20 mouse cellular contexts compared by ENCODE assay signal in genomic region chr1:106799406-106799805, GRCm38 (mm10). TPM values are rescaled to one million over a fixed set of nuclear protein-coding genes. Genes with fewer than 3 reads are reported as not detected.
DNase-seq lines count a peak whose midpoint lies in the region; ATAC-seq and TF ChIP-seq lines count a peak whose summit lies in the region.
"Had no signal": no experiment of that assay in that cellular context is flagged by ENCODE, and none has a peak within 500 bp of the region (broad histone marks: within the 10 kb centered on the region; RNA-seq: fewer than 3 reads in every experiment).

No protein-coding gene starts in this region.

- H3K4me2 ChIP-seq in stomach, postnatal 0 days (replicated peaks; ENCODE audit: low read depth), result no peak overlapping the region
- H3K4me2 ChIP-seq: forebrain, embryonic 13.5 days; heart, embryonic 11.5 days; hindbrain, embryonic 12.5 days; hindbrain, embryonic 15.5 days had no signal

- no peaks in the 10 kb centered on the region for H3K9me3 ChIP-seq in MEL (replicated peaks; ENCODE audit: insufficient read depth, low read length)
- no peaks in the 10 kb centered on the region for H3K9me3 ChIP-seq in stomach, postnatal 0 days (ENCODE audit: control insufficient read depth, low read length)
- H3K9me3 ChIP-seq: forebrain, embryonic 10.5 days; forebrain, embryonic 13.5 days; hindbrain, embryonic 12.5 days had no signal

- no peaks in the 10 kb centered on the region for H3K27me3 ChIP-seq in MEL (ENCODE audit: control insufficient read depth in 1 of 2, insufficient read depth in 2 of 2, low read length in 2 of 2)
- H3K27me3 ChIP-seq in stomach, postnatal 0 days (ENCODE audit: control insufficient read depth, insufficient read depth, low read length), result no peaks in the 10 kb centered on the region
- H3K27me3 ChIP-seq: forebrain, embryonic 13.5 days; hindbrain, embryonic 12.5 days; hindbrain, embryonic 15.5 days had no signal

- no peak overlapping the region for H3K9ac ChIP-seq in MEL (ENCODE audit: control insufficient read depth, low read depth, low read length, poor library complexity, severe bottlenecking)
- H3K9ac ChIP-seq in stomach, postnatal 0 days (ENCODE audit: low read length), result no peak overlapping the region
- H3K9ac ChIP-seq: forebrain, embryonic 13.5 days; hindbrain, embryonic 12.5 days; hindbrain, embryonic 15.5 days had no signal

- no peak for TF ChIP-seq POLR2A in lung, adult 2 months (IDR thresholded peaks at IDR 0.05; ENCODE audit: borderline replicate concordance, extremely low read depth, low read depth, low read length)
- no peak for TF ChIP-seq POLR2A in MEL (IDR thresholded peaks at IDR 0.05; ENCODE audit: control insufficient read depth in 1 of 2, insufficient read depth in 1 of 2, low read depth in 1 of 2, low read length in 2 of 2, poor library complexity in 1 of 2)

- TF ChIP-seq CTCF in lung, adult 2 months (IDR thresholded peaks at IDR 0.05; ENCODE audit: insufficient read depth, low read length), result no peak
- no peak for TF ChIP-seq CTCF in MEL (IDR thresholded peaks at IDR 0.05 in 2 of 3, conservative IDR thresholded peaks at IDR 0.05 in 1 of 3; ENCODE audit: control insufficient read depth in 1 of 3, insufficient read depth in 1 of 3, low read depth in 2 of 3, low read length in 3 of 3, poor library complexity in 1 of 3, severe bottlenecking in 1 of 3)
- TF ChIP-seq CTCF in stomach, postnatal 0 days (IDR thresholded peaks at IDR 0.05; ENCODE audit: low read depth), result no peak

- H3K79me2 ChIP-seq in MEL (ENCODE audit: control insufficient read depth, insufficient read depth, low read length, poor library complexity), result peaks cover 18% of the 10 kb centered on the region

- H3K4me1 ChIP-seq in lung, adult 2 months (ENCODE audit: control insufficient read depth, insufficient read depth, low read length), result peaks cover 5% of the 10 kb centered on the region
- H3K4me1 ChIP-seq in MEL (ENCODE audit: control insufficient read depth in 1 of 2, insufficient read depth in 2 of 2, low read length in 2 of 2), result peaks cover 9 to 14% of the 10 kb centered on the region in 2 experiments
- H3K4me1 ChIP-seq in stomach, postnatal 0 days (replicated peaks; ENCODE audit: control insufficient read depth, insufficient read depth), result 0 out of 2 replicates have a peak, but pooled peaks cover 2% of the 10 kb centered on the region

- TF ChIP-seq EP300 in MEL (IDR thresholded peaks at IDR 0.05; ENCODE audit: low read depth in 1 of 2, low read length in 2 of 2), result no peak
- no peak for TF ChIP-seq EP300 in stomach, postnatal 0 days (optimal IDR thresholded peaks at IDR 0.05)

- no peak for TF ChIP-seq RAD21 in MEL (IDR thresholded peaks at IDR 0.05; ENCODE audit: low read depth, low read length)

- ATAC-seq in stomach, postnatal 0 days (ENCODE audit: low FRiP score, low TSS enrichment), result peak; percentile 57; the same call in 1 of the 2 replicates
- ATAC-seq: forebrain, embryonic 13.5 days; forebrain, embryonic 16.5 days had no signal

- peak; percentile 51 for DNase-seq in lung, postnatal 36 days
- DNase-seq in lung, adult 2 months, result no peak
- DNase-seq in 3T3-L1 (ENCODE audit: low read depth, low spot score) (peak; percentile 55), MEL (ENCODE audit: low read depth, low spot score) (peak; percentile 45)
- DNase-seq in stomach, postnatal 0 days (ENCODE audit: low spot score), result peak; percentile 32
- DNase-seq in gastrocnemius, postnatal 4 days (ENCODE audit: low spot score in 2 of 2), result no peak
- DNase-seq: adrenal gland, postnatal 10 days; adrenal gland, postnatal 36 days; cerebellum, adult 18-20 months; cerebellum, adult 9-10 months; cerebellum, postnatal 14 days; gastrocnemius, postnatal 10 days; gastrocnemius, postnatal 36 days; heart, adult 11 months had no signal

- WGBS in lung, adult 2 months, result 53% methylated on average over 1 of the region's 1 CpGs
- 46% methylated on average over 1 of the region's 1 CpGs for WGBS in stomach, postnatal 0 days

- H3K4me3 ChIP-seq in lung, adult 2 months (replicated peaks; ENCODE audit: extremely low read depth, low read depth, low read length), result no peak overlapping the region
- H3K4me3 ChIP-seq in MEL (ENCODE audit: control insufficient read depth in 1 of 2, insufficient read depth in 1 of 2, low read depth in 2 of 2, low read length in 2 of 2), result no peak overlapping the region
- no peak overlapping the region for H3K4me3 ChIP-seq in stomach, postnatal 0 days (ENCODE audit: low read depth, low read length)
- H3K4me3 ChIP-seq: forebrain, embryonic 10.5 days; forebrain, embryonic 13.5 days; hindbrain, embryonic 12.5 days; hindbrain, embryonic 15.5 days had no signal

- H3K36me3 ChIP-seq in MEL (ENCODE audit: control insufficient read depth in 1 of 2, insufficient read depth in 2 of 2, low read length in 2 of 2), result peaks cover 0 to 29% of the 10 kb centered on the region in 2 experiments; a peak in 2 of 4 replicates
- H3K36me3 ChIP-seq in stomach, postnatal 0 days (ENCODE audit: control insufficient read depth, insufficient read depth, low read length), result no peaks in the 10 kb centered on the region
- H3K36me3 ChIP-seq: forebrain, embryonic 10.5 days; hindbrain, embryonic 12.5 days; hindbrain, embryonic 15.5 days had no signal

- H3K27ac ChIP-seq in MEL (ENCODE audit: control insufficient read depth, low read depth, low read length), result no peak overlapping the region
- no peak overlapping the region for H3K27ac ChIP-seq in stomach, postnatal 0 days (replicated peaks)
- H3K27ac ChIP-seq: forebrain, embryonic 10.5 days; forebrain, embryonic 13.5 days; hindbrain, embryonic 12.5 days; hindbrain, embryonic 15.5 days had no signal

TF ChIP-seq in MEL, 35 proteins besides CTCF, POLR2A, EP300 and RAD21:
- no peak for TF ChIP-seq MYC (IDR thresholded peaks at IDR 0.05; ENCODE audit: low read depth, low read length)
- TF ChIP-seq MYB (IDR thresholded peaks at IDR 0.05; ENCODE audit: low read depth, low read length), result no peak
- TF ChIP-seq SMC3 (IDR thresholded peaks at IDR 0.05; ENCODE audit: low read depth, low read length), result no peak
- no peak for TF ChIP-seq GATA1 (IDR thresholded peaks at IDR 0.05; ENCODE audit: low read depth, low read length)
- TF ChIP-seq RCOR1 (IDR thresholded peaks at IDR 0.05; ENCODE audit: low read depth, low read length), result no peak
- no peak for TF ChIP-seq USF2 (IDR thresholded peaks at IDR 0.05; ENCODE audit: borderline replicate concordance in 1 of 2, insufficient read depth in 1 of 2, low read depth in 1 of 2, low read length in 2 of 2)
- TF ChIP-seq BHLHE40 (IDR thresholded peaks at IDR 0.05; ENCODE audit: borderline replicate concordance, low read depth, low read length), result no peak
- TF ChIP-seq TCF12 (IDR thresholded peaks at IDR 0.05; ENCODE audit: low read depth, low read length), result no peak
- TF ChIP-seq NELFE (IDR thresholded peaks at IDR 0.05; ENCODE audit: low read depth, low read length), result no peak
- TF ChIP-seq MEF2A (IDR thresholded peaks at IDR 0.05; ENCODE audit: extremely low read depth, insufficient replicate concordance, low read depth, low read length, poor library complexity, severe bottlenecking), result no peak

RNA-seq across cellular contexts. Expression of gene Vps4b, which starts 2.9 kb away (rescaled TPM):
- 14.6 and 18.0 TPM in 2 replicates for polyA plus RNA-seq in lung, adult 2 months (2012; rRNA removed)
- total RNA-seq in MEL (2012; rRNA removed), result 65.3 and 80.4 TPM in 2 replicates
- polyA plus RNA-seq in MEL (2012; ENCODE audit: insufficient read depth in 1 of 2, insufficient read length in 2 of 2, low read depth in 1 of 2, low replicate concordance in 2 of 2, missing spikeins in 1 of 2), result 10 to 100 TPM; 43.9 to 91.1 TPM
- polyA plus RNA-seq in stomach, postnatal 0 days (2015; fragmentation: Nextera tagmentation; extraction: Ambion mirVana), result 67.6 and 70.9 TPM in 2 replicates
- 10 to 100 TPM; 45.8 to 49.8 TPM for total RNA-seq in gastrocnemius, postnatal 4 days (2021)

RNA-seq across cellular contexts. Expression of gene Kdsr, which starts 39.9 kb away (rescaled TPM):
- 10.0 and 23.5 TPM in 2 replicates for polyA plus RNA-seq in lung, adult 2 months (2012; rRNA removed)
- 15.1 and 15.3 TPM in 2 replicates for total RNA-seq in MEL (2012; rRNA removed)
- 10 to 100 TPM in 1 of 2 experiments, not detected in 1; 20.3 TPM for polyA plus RNA-seq in MEL (2012; ENCODE audit: insufficient read depth in 1 of 2, insufficient read length in 2 of 2, low read depth in 1 of 2, low replicate concordance in 2 of 2, missing spikeins in 1 of 2)
- 18.3 and 18.9 TPM in 2 replicates for polyA plus RNA-seq in stomach, postnatal 0 days (2015; fragmentation: Nextera tagmentation; extraction: Ambion mirVana)
- total RNA-seq in gastrocnemius, postnatal 4 days (2021), result 1 to 10 TPM; 8.6 to 9.5 TPM

Comparison
In these comparisons a context has a peak if more than half of its experiments do, and no peak if none do; other contexts are left out.
1. DNase-seq: peak in lung, postnatal 36 days (single experiment), 3T3-L1 (single experiment), MEL (single experiment) and stomach, postnatal 0 days (single experiment); none in lung, adult 2 months (single experiment) and gastrocnemius, postnatal 4 days (0 of 2).